Mouse (Mus musculus): ENCODE data around the gene Ear2. TPM values are rescaled to one million over a fixed set of nuclear protein-coding genes. Genes with fewer than 3 reads are reported as not detected.

Gene Ear2
- polyA plus RNA-seq, 1 experiment from 2014 or later, result 0.28 TPM

Other genes starting within 250 kb of the Ear2 start
- gene Ear1, start 227.1 kb upstream of the Ear2 start, polyA plus RNA-seq (2016; fragmentation: Nextera tagmentation; extraction: Ambion mirVana), result 0.56 TPM in 1 of 2 replicates, not detected in the other
- not detected in 2 replicates for gene Ear10, start 179.1 kb upstream of the Ear2 start, polyA plus RNA-seq (2016; fragmentation: Nextera tagmentation; extraction: Ambion mirVana)
- 6.9 and 7.1 TPM in 2 replicates for gene Gm8113, start 177.3 kb upstream of the Ear2 start, polyA plus RNA-seq (2016; fragmentation: Nextera tagmentation; extraction: Ambion mirVana)
- gene Ang5, start 145.6 kb upstream of the Ear2 start, polyA plus RNA-seq (2016; fragmentation: Nextera tagmentation; extraction: Ambion mirVana), result not detected in 2 replicates
- gene Ang6, start 100.4 kb upstream of the Ear2 start, polyA plus RNA-seq (2016; fragmentation: Nextera tagmentation; extraction: Ambion mirVana), result not detected in 2 replicates
- not detected in 2 replicates for gene Gm3327, start 21.2 kb downstream of the Ear2 start, polyA plus RNA-seq (2016; fragmentation: Nextera tagmentation; extraction: Ambion mirVana)
- gene Gm8212, start 95.0 kb downstream of the Ear2 start, polyA plus RNA-seq (2016; fragmentation: Nextera tagmentation; extraction: Ambion mirVana), result not detected in 2 replicates
- gene 4930503E14Rik, start 110.6 kb downstream of the Ear2 start, polyA plus RNA-seq (2016; fragmentation: Nextera tagmentation; extraction: Ambion mirVana), result not detected in 2 replicates
- gene Gm8220, start 182.9 kb downstream of the Ear2 start, polyA plus RNA-seq (2016; fragmentation: Nextera tagmentation; extraction: Ambion mirVana), result not detected in 2 replicates
- gene Gm5930, start 235.9 kb downstream of the Ear2 start, polyA plus RNA-seq (2016; fragmentation: Nextera tagmentation; extraction: Ambion mirVana), result not detected in 2 replicates